Comparison of ENCODE assay signal across 9 mouse cellular contexts in genomic region chr11:83304485-83304884, GRCm38 (mm10). TPM values are rescaled to one million over a fixed set of nuclear protein-coding genes. Genes with fewer than 3 reads are reported as not detected.
DNase-seq lines count a peak whose midpoint lies in the region; ATAC-seq and TF ChIP-seq lines count a peak whose summit lies in the region.
"Had no signal": no experiment of that assay in that cellular context is flagged by ENCODE, and none has a peak within 500 bp of the region (broad histone marks: within the 10 kb centered on the region; RNA-seq: fewer than 3 reads in every experiment).

No protein-coding gene starts in this region.

- H3K4me1 ChIP-seq in lung, embryonic 15.5 days = peaks cover 23% of the 10 kb centered on the region
- H3K4me1 ChIP-seq in forebrain, embryonic 14.5 days (ENCODE audit: control insufficient read depth, insufficient read depth, low read length) = peaks cover 13% of the 10 kb centered on the region
- H3K4me1 ChIP-seq in intestine, embryonic 14.5 days (replicated peaks; ENCODE audit: control insufficient read depth, insufficient read depth, low read length) = peaks cover 19% of the 10 kb centered on the region
- peaks cover 8% of the 10 kb centered on the region; the same call in 1 of the 2 replicates for H3K4me1 ChIP-seq in midbrain, postnatal 0 days (ENCODE audit: insufficient read depth, low read length)

- peaks cover 10% of the 10 kb centered on the region; the same call in 1 of the 2 replicates for H3K36me3 ChIP-seq in lung, embryonic 15.5 days
- H3K36me3 ChIP-seq in forebrain, embryonic 14.5 days (ENCODE audit: control insufficient read depth, insufficient read depth, low read length) = peaks cover 14% of the 10 kb centered on the region
- peaks cover 13% of the 10 kb centered on the region for H3K36me3 ChIP-seq in intestine, embryonic 14.5 days (ENCODE audit: control insufficient read depth, insufficient read depth, low read length)
- peaks cover 7% of the 10 kb centered on the region; the same call in 1 of the 2 replicates for H3K36me3 ChIP-seq in midbrain, postnatal 0 days (ENCODE audit: insufficient read depth, low read length)

- ATAC-seq in lung, embryonic 15.5 days (ENCODE audit: borderline replicate concordance, extremely low read depth, low FRiP score, low TSS enrichment) = no peak
- no peak for ATAC-seq in forebrain, embryonic 14.5 days
- no peak for ATAC-seq in intestine, embryonic 14.5 days (replicated peaks; ENCODE audit: low FRiP score, low TSS enrichment, low read depth)
- no peak for ATAC-seq in midbrain, postnatal 0 days (ENCODE audit: low FRiP score)

- peak overlapping the region; percentile 90; the same call in 1 of the 2 replicates for H3K4me3 ChIP-seq in lung, embryonic 15.5 days
- no peak overlapping the region for H3K4me3 ChIP-seq in forebrain, embryonic 14.5 days (ENCODE audit: low read depth, low read length)
- H3K4me3 ChIP-seq in intestine, embryonic 14.5 days (ENCODE audit: low read depth, low read length) = no peak overlapping the region
- peak overlapping the region; percentile 81 for H3K4me3 ChIP-seq in midbrain, postnatal 0 days (ENCODE audit: low read depth, low read length)

- no peaks in the 10 kb centered on the region for H3K9me3 ChIP-seq in lung, embryonic 15.5 days
- no peaks in the 10 kb centered on the region for H3K9me3 ChIP-seq in forebrain, embryonic 14.5 days (replicated peaks; ENCODE audit: control insufficient read depth, low read length)
- no peaks in the 10 kb centered on the region for H3K9me3 ChIP-seq in intestine, embryonic 14.5 days (ENCODE audit: control insufficient read depth, low read length)
- no peaks in the 10 kb centered on the region for H3K9me3 ChIP-seq in midbrain, postnatal 0 days (ENCODE audit: low read length)
- H3K9me3 ChIP-seq: heart, embryonic 12.5 days had no signal

- H3K27me3 ChIP-seq in lung, embryonic 15.5 days = no peaks in the 10 kb centered on the region
- H3K27me3 ChIP-seq in forebrain, embryonic 14.5 days (replicated peaks; ENCODE audit: control insufficient read depth, insufficient read depth, low read length) = no peaks in the 10 kb centered on the region
- no peaks in the 10 kb centered on the region for H3K27me3 ChIP-seq in intestine, embryonic 14.5 days (replicated peaks; ENCODE audit: control insufficient read depth, insufficient read depth, low read length)
- no peaks in the 10 kb centered on the region for H3K27me3 ChIP-seq in midbrain, postnatal 0 days (ENCODE audit: insufficient read depth, low read length)
- H3K27me3 ChIP-seq: heart, embryonic 12.5 days had no signal

- peak overlapping the region; percentile 3; the same call in 1 of the 2 replicates for H3K9ac ChIP-seq in lung, embryonic 15.5 days
- peak overlapping the region; percentile 37 for H3K9ac ChIP-seq in forebrain, embryonic 14.5 days (ENCODE audit: low read length)
- H3K9ac ChIP-seq in intestine, embryonic 14.5 days (ENCODE audit: low read length) = no peak overlapping the region
- H3K9ac ChIP-seq in midbrain, postnatal 0 days (replicated peaks; ENCODE audit: low read length, poor library complexity, severe bottlenecking) = peak overlapping the region; percentile 44

- no peak for TF ChIP-seq CTCF in midbrain, postnatal 0 days (IDR thresholded peaks at IDR 0.05)

- H3K27ac ChIP-seq in lung, embryonic 15.5 days = no peak overlapping the region
- H3K27ac ChIP-seq in forebrain, embryonic 14.5 days (ENCODE audit: low read depth, low read length) = no peak overlapping the region
- H3K27ac ChIP-seq in intestine, embryonic 14.5 days (ENCODE audit: low read depth) = no peak overlapping the region
- no peak overlapping the region for H3K27ac ChIP-seq in midbrain, postnatal 0 days (ENCODE audit: low read depth, low read length)

- H3K4me2 ChIP-seq in lung, embryonic 15.5 days = peak overlapping the region; percentile 78; the same call in 1 of the 2 replicates
- H3K4me2 ChIP-seq in forebrain, embryonic 14.5 days (ENCODE audit: low read length) = peak overlapping the region; percentile 67
- peak overlapping the region; percentile 81; the same call in 1 of the 2 replicates for H3K4me2 ChIP-seq in intestine, embryonic 14.5 days (ENCODE audit: low read length)
- H3K4me2 ChIP-seq in midbrain, postnatal 0 days (ENCODE audit: low read depth, low read length, poor library complexity, severe bottlenecking) = peak overlapping the region; percentile 57

- 87% methylated on average over 2 of the region's 2 CpGs for WGBS in lung, embryonic 15.5 days
- 89% methylated on average over 2 of the region's 2 CpGs for WGBS in forebrain, embryonic 14.5 days
- WGBS in intestine, embryonic 14.5 days = 87% methylated on average over 2 of the region's 2 CpGs
- 87% methylated on average over 2 of the region's 2 CpGs for WGBS in midbrain, postnatal 0 days

- DNase-seq in lung, postnatal 14 days = no peak
- DNase-seq in forebrain, embryonic 14.5 days (ENCODE audit: low spot score) = no peak
- no peak for DNase-seq in intestine, embryonic 14.5 days (ENCODE audit: low spot score)
- DNase-seq in midbrain, postnatal 0 days (ENCODE audit: low spot score) = no peak
- DNase-seq in adrenal gland, postnatal 25 days = no peak
- DNase-seq in cerebellum, adult 18-20 months = no peak
- DNase-seq: adrenal gland, postnatal 14 days had no signal

RNA-seq across cellular contexts. Expression of gene Pex12, which starts 2.1 kb away (rescaled TPM):
- polyA plus RNA-seq in lung, embryonic 15.5 days (2015; fragmentation: Nextera tagmentation; extraction: Ambion mirVana) = 12.1 and 12.3 TPM in 2 replicates
- 18.0 and 23.3 TPM in 2 replicates for polyA plus RNA-seq in forebrain, embryonic 14.5 days (2014; fragmentation: Nextera tagmentation; extraction: Ambion mirVana)
- polyA plus RNA-seq in intestine, embryonic 14.5 days (2014; fragmentation: Nextera tagmentation; extraction: Ambion mirVana) = 15.5 and 17.3 TPM in 2 replicates
- total RNA-seq in midbrain, postnatal 0 days (2014; rRNA removed) = 9.5 and 10.1 TPM in 2 replicates
- 10.4 and 11.8 TPM in 2 replicates for polyA plus RNA-seq in midbrain, postnatal 0 days (2015; fragmentation: Nextera tagmentation; extraction: Ambion mirVana)
- 18.1 and 18.3 TPM in 2 replicates for total RNA-seq in adrenal gland, postnatal 25 days (2021)

RNA-seq across cellular contexts. Expression of gene Ap2b1, which starts 5.7 kb away (rescaled TPM):
- polyA plus RNA-seq in lung, embryonic 15.5 days (2015; fragmentation: Nextera tagmentation; extraction: Ambion mirVana) = 53.1 and 55.7 TPM in 2 replicates
- 107 and 139 TPM in 2 replicates for polyA plus RNA-seq in forebrain, embryonic 14.5 days (2014; fragmentation: Nextera tagmentation; extraction: Ambion mirVana)
- 65.1 and 68.2 TPM in 2 replicates for polyA plus RNA-seq in intestine, embryonic 14.5 days (2014; fragmentation: Nextera tagmentation; extraction: Ambion mirVana)
- total RNA-seq in midbrain, postnatal 0 days (2014; rRNA removed) = 232 and 258 TPM in 2 replicates
- 107 and 110 TPM in 2 replicates for polyA plus RNA-seq in midbrain, postnatal 0 days (2015; fragmentation: Nextera tagmentation; extraction: Ambion mirVana)
- 90.8 and 107 TPM in 2 replicates for total RNA-seq in adrenal gland, postnatal 25 days (2021)

RNA-seq across cellular contexts. Expression of gene Slfn14, which starts 18.0 kb away (rescaled TPM):
- 0.27 and 0.53 TPM in 2 replicates for polyA plus RNA-seq in lung, embryonic 15.5 days (2015; fragmentation: Nextera tagmentation; extraction: Ambion mirVana)
- polyA plus RNA-seq in forebrain, embryonic 14.5 days (2014; fragmentation: Nextera tagmentation; extraction: Ambion mirVana) = not detected in 2 replicates
- 0.08 and 0.14 TPM in 2 replicates for polyA plus RNA-seq in intestine, embryonic 14.5 days (2014; fragmentation: Nextera tagmentation; extraction: Ambion mirVana)
- total RNA-seq in midbrain, postnatal 0 days (2014; rRNA removed) = not detected in 2 replicates
- not detected in 2 replicates for polyA plus RNA-seq in midbrain, postnatal 0 days (2015; fragmentation: Nextera tagmentation; extraction: Ambion mirVana)
- not detected in 2 replicates for total RNA-seq in adrenal gland, postnatal 25 days (2021)

Comparison
In these comparisons a context has a peak if more than half of its experiments do, and no peak if none do; other contexts are left out.
1. H3K4me3 ChIP-seq: peak in lung, embryonic 15.5 days (single experiment) and midbrain, postnatal 0 days (single experiment); none in forebrain, embryonic 14.5 days (single experiment) and intestine, embryonic 14.5 days (single experiment).
2. Peak in every context shown above with its lines, with median percentiles within 50 percentile points of each other: H3K4me2 ChIP-seq.